Mouse (Mus musculus) hindbrain, embryonic 10.5 days (tissue): ENCODE results near the gene Hnrnpa0. TPM values are rescaled to one million over a fixed set of nuclear protein-coding genes. Genes with fewer than 3 reads are reported as not detected.
"Not testable (repeated sequence)": the region's sequence is repeated elsewhere in the genome, so short reads cannot be mapped to it uniquely, and the experiment has no call there.

ENCODE experiments used
- DNase-seq: peaks from one replicate; pipeline ENCODE4 v3.0.0-alpha.2; 2017; ENCODE audit warnings: low spot score
- H3K27ac ChIP-seq: fragments of 300-500 bp; sonication (generic); 2 replicates; pipeline ENCODE4 v1.5.1; 2016; ENCODE audit warnings: mild to moderate bottlenecking, moderate library complexity
- H3K27me3 ChIP-seq: fragments of 300-500 bp; sonication (generic); 2 replicates; pipeline ENCODE4 v1.6.1; 2016; ENCODE audit warnings: mild to moderate bottlenecking; ENCODE audit not compliant: poor library complexity, insufficient read depth, severe bottlenecking
- H3K36me3 ChIP-seq: fragments of 300-500 bp; sonication (generic); 2 replicates; pipeline ENCODE4 v1.6.1; 2016; ENCODE audit warnings: mild to moderate bottlenecking, moderate library complexity
- H3K4me1 ChIP-seq: fragments of 300-500 bp; sonication (generic); replicated peaks from 2 replicates; pipeline ENCODE4 v1.6.1; 2016; ENCODE audit warnings: mild to moderate bottlenecking
- H3K4me3 ChIP-seq: fragments of 300-500 bp; sonication (generic); 2 replicates; pipeline ENCODE4 v1.5.1; 2016; ENCODE audit warnings: mild to moderate bottlenecking, moderate library complexity
- H3K9me3 ChIP-seq: fragments of 300-500 bp; sonication (generic); 2 replicates; pipeline ENCODE4 v1.6.1; 2016; ENCODE audit warnings: mild to moderate bottlenecking, moderate library complexity
- WGBS: fragments of 180-500 bp; shearing (Covaris S2); methylation state at CpG from one replicate; pipeline ENCODE4 v1.1.7; 2016; 5-methylcytosine and 5-hydroxymethylcytosine counted together
- polyA plus RNA-seq: library from polyadenylated mRNA; unstranded; fragments of >200 nt; fragmentation: Nextera tagmentation; extraction: Ambion mirVana; gene quantifications from 2 replicates; pipeline ENCODE4 v1.2.1, GENCODE M21; 2016

Hnrnpa0 gene
- polyA plus RNA-seq, 1 experiment from 2014 or later, result 41.4 TPM

DNA sequence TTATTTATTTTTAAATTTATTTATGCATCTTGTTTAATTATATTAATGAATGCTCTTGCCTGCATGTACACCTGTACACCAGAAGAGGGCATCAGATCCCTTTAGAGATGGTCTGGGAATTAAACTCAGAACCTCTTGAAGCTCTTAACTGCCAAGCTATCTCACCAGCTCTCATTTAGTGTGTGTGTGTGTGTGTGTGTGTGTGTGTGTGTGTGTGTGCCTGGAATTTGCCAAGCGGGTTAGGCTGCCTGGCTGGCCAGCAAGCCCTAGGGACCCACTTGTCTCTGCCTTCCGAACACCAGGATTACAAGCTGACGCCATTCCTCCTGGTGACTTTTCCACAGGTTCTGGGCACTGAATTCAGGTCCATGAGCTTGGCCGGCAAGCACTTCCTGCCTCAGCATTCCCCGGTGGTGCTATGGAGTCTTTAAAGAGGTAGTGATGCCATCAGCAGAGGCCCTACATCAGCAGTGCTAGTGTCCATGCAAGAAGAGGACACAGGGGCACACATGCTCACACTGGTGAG is 20.7 kb upstream of the Hnrnpa0 start:
- Histone ChIP-seq H3K36me3 (no peaks in the 10 kb centered on the region), H3K27me3 (no peaks in the 10 kb centered on the region), H3K9me3 (peaks cover 7% of the 10 kb centered on the region; the same call in 1 of the 2 replicates), H3K4me3 (peak overlapping the region; percentile 49), H3K4me1 (peaks cover 12% of the 10 kb centered on the region; the same call in 1 of the 2 replicates), H3K27ac (no peak overlapping the region)
- 54% methylated on average over 5 of the region's 5 CpGs for WGBS
- DNase-seq, result peak; percentile 35

GRCm38 (mm10) chr13:58148256-58148831 is 20.0 kb upstream of the Hnrnpa0 start:
- H3K36me3 ChIP-seq, result no peaks in the 10 kb centered on the region
- under 1% methylated on average over 17 of the region's 17 CpGs for WGBS
- H3K9me3 ChIP-seq, result peaks cover 7% of the 10 kb centered on the region; the same call in 1 of the 2 replicates
- H3K4me3 ChIP-seq, result peak overlapping the region; percentile 49
- H3K4me1 ChIP-seq, result peaks cover 12% of the 10 kb centered on the region; the same call in 1 of the 2 replicates
- H3K27me3 ChIP-seq, result no peaks in the 10 kb centered on the region
- peak overlapping the region; percentile 13 for H3K27ac ChIP-seq
- peak; percentile 90 for DNase-seq

DNA sequence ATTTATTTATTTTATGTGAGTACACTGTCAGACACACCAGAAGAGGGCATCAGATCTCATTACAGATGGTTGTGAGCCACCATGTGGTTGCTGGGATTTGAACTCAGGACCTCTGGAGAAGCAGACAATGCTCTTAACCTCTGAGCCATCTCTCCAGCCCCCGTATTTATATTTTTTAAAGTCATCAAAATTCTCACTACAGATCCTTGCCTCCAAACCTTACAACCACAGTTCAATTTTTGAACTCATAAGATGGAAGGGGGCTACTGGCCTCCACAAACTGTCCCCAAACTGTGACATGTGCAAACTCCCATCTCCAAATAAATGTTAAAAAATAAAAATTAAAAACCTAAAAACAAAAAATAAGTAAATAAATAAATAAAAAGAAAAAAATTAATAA is 19.4 kb upstream of the Hnrnpa0 start:
- Histone ChIP-seq H3K4me3 (no peak overlapping the region), H3K4me1 (peaks cover 12% of the 10 kb centered on the region; the same call in 1 of the 2 replicates), H3K27me3 (no peaks in the 10 kb centered on the region), H3K27ac (no peak overlapping the region), H3K36me3 (no peaks in the 10 kb centered on the region), H3K9me3 (peaks cover 7% of the 10 kb centered on the region; the same call in 1 of the 2 replicates)
- no peak for DNase-seq
- 76% methylated on average over 1 of the region's 1 CpGs for WGBS

- DNase-seq, H3K9me3 ChIP-seq, H3K4me3 ChIP-seq, H3K27me3 ChIP-seq, H3K36me3 ChIP-seq, H3K27ac ChIP-seq: not testable (repeated sequence)
- WGBS, result 96% methylated on average over 8 of the region's 8 CpGs
- H3K4me1 ChIP-seq, result peaks cover 12% of the 10 kb centered on the region; the same call in 1 of the 2 replicates
Measured at GRCm38 (mm10) chr13:58146603-58147002, 18.2 kb upstream of the Hnrnpa0 start.

DNA sequence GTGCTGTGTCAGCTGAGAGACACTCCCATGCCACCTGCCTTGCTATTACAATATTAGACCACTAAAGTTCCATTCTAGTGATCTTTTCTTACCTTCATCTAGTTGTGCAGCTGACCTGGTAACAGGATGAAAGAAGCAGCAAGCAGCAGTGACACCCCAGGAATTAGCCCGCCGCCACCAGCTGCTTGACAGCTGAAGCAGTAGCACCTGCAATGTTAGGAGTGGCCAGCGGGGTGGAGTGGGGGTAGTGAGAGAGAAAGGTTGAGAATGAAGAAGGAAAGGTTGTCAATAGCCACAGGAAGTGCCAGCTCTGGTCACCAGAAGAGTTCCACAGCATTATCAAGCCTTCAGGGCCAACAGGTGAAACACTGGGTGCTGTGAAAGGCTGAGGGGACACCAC is 3.3 kb upstream of the Hnrnpa0 start:
- Histone ChIP-seq H3K9me3 (peaks cover 11% of the 10 kb centered on the region), H3K36me3 (peaks cover 9% of the 10 kb centered on the region), H3K4me3 (no peak overlapping the region), H3K27me3 (no peaks in the 10 kb centered on the region), H3K4me1 (peaks cover 11% of the 10 kb centered on the region), H3K27ac (no peak overlapping the region)
- DNase-seq, result no peak
- WGBS, result 49% methylated on average over 3 of the region's 3 CpGs

GRCm38 (mm10) chr13:58129687-58130246 is 1.4 kb upstream of the Hnrnpa0 start:
- 46% methylated on average over 4 of the region's 4 CpGs for WGBS
- Histone ChIP-seq H3K4me1 (peaks cover 25% of the 10 kb centered on the region), H3K4me3 (peak overlapping the region; percentile 98), H3K9me3 (no peaks in the 10 kb centered on the region), H3K36me3 (peaks cover 22% of the 10 kb centered on the region), H3K27me3 (no peaks in the 10 kb centered on the region), H3K27ac (peak overlapping the region; percentile 100)
- no peak for DNase-seq

DNA sequence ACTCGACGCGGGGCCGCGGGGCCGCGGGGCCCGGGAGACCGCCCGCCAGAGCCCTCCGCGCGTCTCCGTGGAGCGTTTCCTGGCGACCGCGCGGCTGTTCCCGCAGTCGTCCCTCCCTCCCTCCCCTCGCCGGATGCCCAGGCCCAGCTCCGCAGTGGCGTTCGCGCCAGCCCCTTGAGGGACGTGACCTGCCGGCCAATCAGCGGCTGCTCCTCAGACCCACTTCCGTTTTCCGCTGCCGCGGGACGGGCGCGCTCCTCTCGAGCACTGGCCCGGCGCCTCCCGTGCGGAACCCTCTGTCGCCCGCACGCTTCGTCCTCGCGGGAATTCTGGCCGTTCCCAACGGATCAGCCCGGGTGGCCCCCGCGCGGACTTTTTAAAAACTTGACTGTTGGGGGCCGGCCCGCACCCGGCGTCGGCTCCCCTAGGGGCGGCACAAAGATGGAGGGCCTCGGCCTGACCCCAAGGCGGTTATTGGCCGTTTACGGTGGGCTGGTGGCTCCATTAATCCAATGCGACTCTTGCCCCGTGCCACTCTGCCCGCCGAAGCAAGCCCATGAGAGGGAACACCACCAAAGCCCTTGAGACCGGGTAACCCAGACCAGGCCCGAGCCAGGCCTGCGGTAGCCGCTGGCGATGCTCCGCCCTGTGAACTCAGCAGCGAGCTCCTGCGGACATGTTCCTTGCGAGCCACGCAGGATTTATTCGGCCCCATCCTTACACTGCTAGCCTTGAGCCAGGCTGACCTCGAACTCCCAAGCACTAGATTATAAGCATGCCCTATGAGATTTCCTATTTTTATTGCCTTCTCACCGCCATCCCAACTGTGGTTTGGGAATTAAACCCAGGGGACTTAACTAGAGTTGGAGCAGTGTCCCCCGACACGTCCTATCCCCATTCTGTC is 664 bp upstream of the Hnrnpa0 start:
- peaks cover 32% of the 10 kb centered on the region for H3K4me1 ChIP-seq
- under 1% methylated on average over 83 of the region's 83 CpGs for WGBS
- no peaks in the 10 kb centered on the region for H3K9me3 ChIP-seq
- DNase-seq, result peak; percentile 96
- peak overlapping the region; percentile 98 for H3K4me3 ChIP-seq
- peaks cover 24% of the 10 kb centered on the region for H3K36me3 ChIP-seq
- peak overlapping the region; percentile 100 for H3K27ac ChIP-seq
- no peaks in the 10 kb centered on the region for H3K27me3 ChIP-seq

DNA sequence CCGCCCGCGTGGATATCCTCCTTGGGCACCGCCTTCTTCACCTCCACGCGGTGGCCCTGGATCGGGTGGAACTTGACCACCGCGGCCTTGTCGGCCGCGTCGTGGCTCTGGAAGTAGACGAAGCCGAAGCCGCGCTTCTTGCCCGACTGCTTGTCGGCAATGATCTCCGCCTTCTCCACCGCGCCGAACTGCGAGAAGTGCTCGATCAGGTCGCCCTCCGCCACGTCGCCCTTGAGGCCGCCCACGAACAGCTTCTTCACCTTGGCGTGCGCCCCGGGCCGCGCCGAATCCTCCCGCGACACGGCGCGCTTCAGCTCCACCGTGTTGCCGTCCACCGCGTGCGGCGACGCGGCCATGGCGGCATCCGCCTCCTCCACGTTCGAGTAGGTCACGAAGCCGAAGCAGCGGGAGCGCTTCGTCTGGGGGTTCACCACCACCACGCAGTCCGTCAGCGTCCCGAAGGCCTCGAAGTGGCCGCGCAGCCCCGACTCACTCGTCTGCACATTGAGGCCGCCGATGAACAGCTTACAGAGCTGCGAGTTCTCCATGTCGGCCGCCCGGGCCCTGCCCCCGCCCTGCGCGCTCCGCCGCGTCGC is 492 bp downstream of the Hnrnpa0 start:
- peaks cover 24% of the 10 kb centered on the region for H3K36me3 ChIP-seq
- peaks cover 43% of the 10 kb centered on the region for H3K4me1 ChIP-seq
- no peaks in the 10 kb centered on the region for H3K27me3 ChIP-seq
- DNase-seq, result peak; percentile 64
- peak overlapping the region; percentile 100 for H3K27ac ChIP-seq
- H3K4me3 ChIP-seq, result peak overlapping the region; percentile 98
- under 1% methylated on average over 81 of the region's 81 CpGs for WGBS
- H3K9me3 ChIP-seq, result no peaks in the 10 kb centered on the region

DNA sequence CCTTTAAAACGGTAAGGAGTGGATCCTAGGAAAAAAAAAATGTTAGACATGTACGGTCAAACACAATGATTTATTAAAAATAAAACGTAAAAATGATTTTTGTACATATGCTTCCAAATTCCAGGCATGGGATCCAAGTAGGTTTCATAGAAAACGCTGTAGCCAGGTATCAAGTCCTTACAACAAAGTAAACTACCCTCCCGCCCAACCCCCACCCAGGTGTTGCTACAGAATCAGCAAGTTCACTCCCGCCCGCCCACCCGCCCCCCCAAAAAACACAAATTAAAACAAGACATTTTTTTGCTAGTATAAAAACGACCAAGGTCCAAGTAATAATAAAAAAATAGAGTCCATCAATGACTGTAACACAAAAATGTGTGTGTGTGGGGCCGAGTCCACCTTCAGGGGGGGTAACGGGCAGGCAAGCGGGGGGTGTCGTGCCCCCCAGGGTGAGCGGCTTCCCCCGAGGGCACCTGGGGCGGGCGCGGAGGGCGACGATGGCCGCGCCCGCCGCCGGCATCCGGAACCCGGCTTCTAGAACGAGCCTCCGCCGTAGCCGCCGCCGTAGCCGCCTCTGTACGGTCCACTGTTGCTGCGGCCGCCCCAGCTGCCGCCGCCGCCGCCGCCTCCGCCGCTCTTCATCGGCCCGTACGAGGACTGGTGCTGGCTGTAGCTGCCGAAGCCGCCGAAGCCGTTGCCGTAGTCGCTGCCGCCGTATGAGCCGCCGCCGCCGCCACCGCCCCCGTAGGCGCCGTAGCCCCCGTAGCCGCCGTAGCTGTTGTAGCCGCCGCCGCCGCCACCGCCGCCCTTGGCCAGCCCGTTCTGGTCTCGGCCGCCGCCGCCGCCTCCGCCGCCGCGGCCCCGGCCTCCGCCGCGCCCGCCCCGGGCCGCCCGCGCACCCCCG is 1.2 kb downstream of the Hnrnpa0 start:
- peak overlapping the region; percentile 98 for H3K4me3 ChIP-seq
- DNase-seq, result no peak
- peak overlapping the region; percentile 100 for H3K27ac ChIP-seq
- peaks cover 24% of the 10 kb centered on the region for H3K36me3 ChIP-seq
- WGBS, result under 1% methylated on average over 92 of the region's 92 CpGs
- peaks cover 43% of the 10 kb centered on the region for H3K4me1 ChIP-seq
- no peaks in the 10 kb centered on the region for H3K27me3 ChIP-seq
- H3K9me3 ChIP-seq, result no peaks in the 10 kb centered on the region

DNA sequence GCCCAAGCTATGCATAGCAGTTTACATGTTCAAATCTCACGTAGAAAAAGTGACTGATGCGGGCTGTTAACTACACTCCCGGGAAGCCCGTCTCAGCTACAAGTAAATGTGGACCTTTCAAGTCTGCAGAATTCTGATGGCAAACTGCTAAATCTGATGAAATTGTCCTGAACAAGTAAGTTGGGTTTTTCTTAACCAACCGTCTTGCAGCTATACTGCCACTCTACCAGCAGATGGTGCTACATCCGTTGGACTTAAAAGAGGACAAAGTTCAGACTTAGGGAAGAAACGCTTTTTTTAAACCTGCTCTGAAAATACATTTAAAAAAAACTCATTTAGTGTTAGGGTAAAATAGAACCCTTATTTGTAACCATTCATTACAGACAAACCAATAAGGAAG is 2.2 kb downstream of the Hnrnpa0 start:
- Histone ChIP-seq H3K4me1 (peaks cover 43% of the 10 kb centered on the region), H3K27ac (no peak overlapping the region), H3K9me3 (no peaks in the 10 kb centered on the region), H3K4me3 (peak overlapping the region; percentile 98), H3K36me3 (peaks cover 24% of the 10 kb centered on the region), H3K27me3 (no peaks in the 10 kb centered on the region)
- 39% methylated on average over 7 of the region's 7 CpGs for WGBS
- DNase-seq, result peak; percentile 39

- Histone ChIP-seq H3K27me3 (no peaks in the 10 kb centered on the region), H3K36me3 (peaks cover 24% of the 10 kb centered on the region), H3K27ac (no peak overlapping the region), H3K4me3 (peak overlapping the region; percentile 98; the same call in 1 of the 2 replicates), H3K9me3 (no peaks in the 10 kb centered on the region), H3K4me1 (peaks cover 40% of the 10 kb centered on the region)
- 66% methylated on average over 2 of the region's 2 CpGs for WGBS
- no peak for DNase-seq
Measured at GRCm38 (mm10) chr13:58124989-58125388, 3.4 kb downstream of the Hnrnpa0 start.
